Mouse (Mus musculus) spleen, adult 2 months (tissue): ENCODE results near the gene Nabp1. TPM values are rescaled to one million over a fixed set of nuclear protein-coding genes. Genes with fewer than 3 reads are reported as not detected.
A peak's percentile ranks its signal among the peaks of the same experiment; 100 is the strongest.

ENCODE experiments used
- DNase-seq, 2 experiments: peaks; one replicate each; pipeline versions ENCODE4 v3.0.0 to v3.0.0-alpha.2; 2012 to 2021; ENCODE audit warnings: low spot score in 2 of 2, low read depth in 1 of 2
- H3K27ac ChIP-seq: fragments of 200-500 bp; 2 replicates; pipeline ENCODE4 v1.5.1; 2012; ENCODE audit warnings: low read length, inconsistent platforms; ENCODE audit not compliant: insufficient read depth
- H3K27me3 ChIP-seq: fragments of 200-500 bp; 2 replicates; pipeline ENCODE4 v1.6.1; 2012; ENCODE audit warnings: mild to moderate bottlenecking, moderate library complexity, low read length, inconsistent platforms; ENCODE audit not compliant: control insufficient read depth, insufficient read depth
- H3K36me3 ChIP-seq: fragments of 200-500 bp; 2 replicates; pipeline ENCODE4 v1.6.1; 2012; ENCODE audit warnings: mild to moderate bottlenecking, low read length, inconsistent platforms; ENCODE audit not compliant: control insufficient read depth, insufficient read depth
- H3K4me1 ChIP-seq: fragments of 200-500 bp; 2 replicates; pipeline ENCODE4 v1.6.1; 2011; ENCODE audit warnings: inconsistent platforms; ENCODE audit not compliant: control insufficient read depth, insufficient read depth, insufficient read length
- H3K4me3 ChIP-seq: fragments of 200-500 bp; 2 replicates; pipeline ENCODE4 v1.5.1; 2011; ENCODE audit warnings: mild to moderate bottlenecking, inconsistent platforms; ENCODE audit not compliant: insufficient read depth, insufficient read length; ENCODE audit errors: extremely low read depth
- CTCF ChIP-seq: fragments of 200-500 bp; IDR thresholded peaks from 2 replicates; pipeline ENCODE4 v1.5.1; 2011; ENCODE audit warnings: mild to moderate bottlenecking, inconsistent platforms; ENCODE audit not compliant: insufficient read depth, insufficient read length, insufficient replicate concordance; ENCODE audit errors: extremely low read depth
- POLR2A ChIP-seq: fragments of 200-500 bp; IDR thresholded peaks from 2 replicates; pipeline ENCODE4 v1.6.1; 2011; ENCODE audit warnings: low read depth, low read length, inconsistent platforms
- WGBS: fragments of 180-500 bp; shearing (Covaris S2); methylation state at CpG from one replicate; pipeline ENCODE4 v1.1.7; 2018; 5-methylcytosine and 5-hydroxymethylcytosine counted together
- polyA plus RNA-seq: library from polyadenylated mRNA; depleted of rRNA; stranded (reverse); fragments of >200 nt; gene quantifications from 2 replicates; pipeline ENCODE4 v1.2.3, GENCODE M21; 2012; rRNA removed

Nabp1 gene
- 11.7 and 12.9 TPM in 2 replicates for polyA plus RNA-seq

DNA sequence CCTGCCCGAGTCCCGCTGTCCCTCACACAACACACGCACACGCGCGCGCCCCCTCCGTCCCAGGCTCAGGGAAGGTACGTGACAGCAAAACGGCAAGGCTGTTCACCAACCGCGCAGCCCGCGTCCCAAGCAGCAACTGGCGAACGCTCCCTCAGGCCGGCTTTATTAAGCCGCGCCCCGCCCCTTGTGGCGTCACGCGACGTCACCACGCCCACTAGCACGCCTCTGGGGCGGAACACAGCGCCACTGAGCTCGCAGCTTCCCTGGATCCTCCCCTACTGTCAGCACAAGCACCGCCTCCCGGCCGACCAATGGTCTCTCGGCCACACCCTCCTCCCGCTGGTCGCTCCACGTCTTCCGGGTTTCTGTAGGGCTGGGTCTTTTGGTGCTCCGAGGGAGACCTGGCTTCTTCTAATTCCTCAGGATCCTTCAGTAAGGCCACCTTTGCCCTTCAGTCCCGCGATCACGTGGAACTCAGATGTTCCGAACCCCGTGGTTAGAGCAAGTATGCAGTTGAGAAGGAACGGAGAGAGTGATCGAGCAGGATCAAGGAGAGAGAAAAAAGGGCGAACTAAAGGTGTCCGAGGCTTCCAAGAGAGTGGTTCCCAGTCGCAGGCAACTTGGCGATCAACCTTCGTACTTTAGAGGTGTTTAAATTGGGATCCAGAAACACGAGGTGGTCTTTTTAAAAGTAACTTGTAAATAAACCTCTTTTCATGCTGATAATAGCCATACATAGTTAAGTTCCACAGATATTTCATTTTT lies at the start of gene Nabp1:
Gene Nabp1, minus strand, starts transcription at position 164 of the 765 bp plus-strand sequence.
- TF ChIP-seq CTCF, result no peak
- TF ChIP-seq POLR2A, result peak; percentile 100
- Histone ChIP-seq H3K4me1 (peaks cover 3% of the 10 kb centered on the region; the same call in 1 of the 2 replicates), H3K4me3 (peak within 1 kb of the TSS; percentile 95), H3K27me3 (no peaks in the 10 kb centered on the region), H3K36me3 (peaks cover 5% of the 10 kb centered on the region), H3K27ac (peak within 1 kb of the TSS; percentile 88)
- WGBS, result under 1% methylated on average over 51 of the region's 51 CpGs
- peak; percentile 96 to 98 for DNase-seq

- no peaks in the 10 kb centered on the region for H3K27me3 ChIP-seq
- H3K27ac ChIP-seq, result no peak overlapping the region
- 61% methylated on average over 1 of the region's 1 CpGs for WGBS
- H3K4me1 ChIP-seq, result peaks cover 4% of the 10 kb centered on the region; the same call in 1 of the 2 replicates
- no peak for DNase-seq
- no peak for TF ChIP-seq POLR2A
- TF ChIP-seq CTCF, result no peak
- H3K4me3 ChIP-seq, result no peak overlapping the region
- no peaks in the 10 kb centered on the region for H3K36me3 ChIP-seq
These were observed 47.5 kb upstream of the Nabp1 start for GRCm38 (mm10) chr1:51525563-51526265.

DNA sequence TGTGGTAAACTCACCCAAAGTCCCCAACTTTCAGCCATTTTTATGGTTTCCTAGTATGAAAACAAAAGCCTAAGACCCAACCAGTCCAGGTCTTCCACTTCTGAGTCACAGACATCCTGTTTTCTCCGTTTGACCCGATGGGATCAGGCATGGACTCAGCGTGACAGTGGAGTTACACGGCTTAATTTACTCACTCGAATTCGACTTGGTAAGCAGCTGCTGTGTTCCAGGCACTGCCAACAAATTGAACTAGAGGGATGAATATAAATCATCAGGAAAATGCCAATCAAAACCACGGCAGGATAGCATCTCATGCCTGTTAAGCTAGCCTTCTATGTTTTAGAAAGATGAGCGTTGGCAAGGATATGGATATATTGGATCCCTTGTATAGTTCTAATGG lies 43.4 kb upstream of the Nabp1 start:
- Histone ChIP-seq H3K36me3 (no peaks in the 10 kb centered on the region), H3K27me3 (no peaks in the 10 kb centered on the region), H3K4me3 (no peak overlapping the region), H3K27ac (no peak overlapping the region), H3K4me1 (peaks cover 5% of the 10 kb centered on the region; the same call in 1 of the 2 replicates)
- whole genome bisulfite sequencing, result 83% methylated on average over 8 of the region's 8 CpGs
- TF ChIP-seq POLR2A (no peak), CTCF (no peak)
- no peak for DNase-seq

GRCm38 (mm10) chr1:51520246-51520780 lies 42.1 kb upstream of the Nabp1 start:
- H3K36me3 ChIP-seq, result no peaks in the 10 kb centered on the region
- TF ChIP-seq CTCF, result no peak
- TF ChIP-seq POLR2A, result no peak
- WGBS, result 48% methylated on average over 5 of the region's 5 CpGs
- H3K27ac ChIP-seq, result peak overlapping the region; percentile 5; the same call in 1 of the 2 replicates
- peaks cover 5% of the 10 kb centered on the region; the same call in 1 of the 2 replicates for H3K4me1 ChIP-seq
- H3K27me3 ChIP-seq, result no peaks in the 10 kb centered on the region
- DNase-seq, result no peak
- no peak overlapping the region for H3K4me3 ChIP-seq

- DNase-seq, result no peak
- Histone ChIP-seq H3K27ac (no peak overlapping the region), H3K4me1 (peaks cover 9% of the 10 kb centered on the region; the same call in 1 of the 2 replicates), H3K4me3 (no peak overlapping the region), H3K36me3 (no peaks in the 10 kb centered on the region), H3K27me3 (no peaks in the 10 kb centered on the region)
- 63% methylated on average over 3 of the region's 3 CpGs for WGBS
- no peak for TF ChIP-seq POLR2A
- TF ChIP-seq CTCF, result no peak
These were observed 40.9 kb upstream of the Nabp1 start for GRCm38 (mm10) chr1:51519112-51519511.

DNA sequence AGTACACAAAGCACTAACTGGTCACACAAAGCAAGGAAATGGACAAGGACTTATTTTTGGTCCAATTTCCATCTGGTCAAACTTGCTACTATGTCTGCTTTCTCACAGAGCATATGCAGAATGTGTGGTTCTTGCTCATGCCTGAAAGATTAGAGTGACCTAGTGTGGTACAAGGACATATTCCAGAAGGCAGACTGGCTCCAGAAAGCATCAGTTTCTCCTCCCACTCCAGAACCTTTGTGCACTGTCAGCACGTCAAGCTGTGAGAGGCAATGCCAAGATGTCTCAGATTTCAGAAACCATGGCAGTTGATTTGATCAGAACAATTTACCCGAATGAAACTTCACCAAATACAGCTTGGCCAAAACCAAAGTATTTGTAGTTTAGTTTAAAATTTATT lies 37.4 kb upstream of the Nabp1 start:
- no peak for DNase-seq
- Histone ChIP-seq H3K27ac (no peak overlapping the region), H3K4me1 (peaks cover 11% of the 10 kb centered on the region; the same call in 1 of the 2 replicates), H3K27me3 (no peaks in the 10 kb centered on the region), H3K4me3 (no peak overlapping the region), H3K36me3 (no peaks in the 10 kb centered on the region)
- TF ChIP-seq CTCF (no peak), POLR2A (no peak)
- WGBS, result 86% methylated on average over 2 of the region's 2 CpGs
